Mouse (Mus musculus): ENCODE measurements around the gene Nolc1.

- TF ChIP-seq CTCF (IDR thresholded peaks at IDR 0.05; ENCODE audit: borderline replicate concordance, insufficient read depth, low read length) (no peak), POLR2A (IDR thresholded peaks at IDR 0.05; ENCODE audit: low read depth, low read length) (no peak)
These were observed 28.2 kb upstream of the Nolc1 start for GRCm38 (mm10) chr19:46047426-46047825.
